Mouse (Mus musculus): Measurements from ENCODE around the gene Rnf182. TPM values are rescaled to one million over a fixed set of nuclear protein-coding genes. Genes with fewer than 3 reads are reported as not detected.

The Rnf182 gene
- polyA plus RNA-seq, 1 experiment: 8.0 TPM

GRCm38 (mm10) chr13:43691755-43692154, 76.2 kb downstream of the Rnf182 start:
- no peak for DNase-seq (ENCODE audit: extremely low spot score in 1 of 2, low spot score in 1 of 2)

- no peak for DNase-seq (ENCODE audit: extremely low spot score in 1 of 2, low spot score in 1 of 2)
These were observed 80.0 kb downstream of the Rnf182 start for GRCm38 (mm10) chr13:43695521-43695920.

- DNase-seq (ENCODE audit: extremely low spot score in 1 of 2, low spot score in 1 of 2): no peak
These were observed 80.5 kb downstream of the Rnf182 start for GRCm38 (mm10) chr13:43696011-43696410.

- peak in 1 of 2 experiments; percentile 27 for DNase-seq (ENCODE audit: extremely low spot score in 1 of 2, low spot score in 1 of 2)
These were observed 83.0 kb downstream of the Rnf182 start for GRCm38 (mm10) chr13:43698506-43698905.

GRCm38 (mm10) chr13:43703471-43703870, 88.0 kb downstream of the Rnf182 start:
- DNase-seq (ENCODE audit: extremely low spot score in 1 of 2, low spot score in 1 of 2): no peak

- DNase-seq (ENCODE audit: extremely low spot score in 1 of 2, low spot score in 1 of 2): no peak
These were observed 89.1 kb downstream of the Rnf182 start for GRCm38 (mm10) chr13:43704533-43705116.

- DNase-seq (ENCODE audit: extremely low spot score in 1 of 2, low spot score in 1 of 2): peak in 1 of 2 experiments; percentile 50
These were observed 90.9 kb downstream of the Rnf182 start for GRCm38 (mm10) chr13:43706387-43706786.

- no peak for DNase-seq (ENCODE audit: extremely low spot score in 1 of 2, low spot score in 1 of 2)
These were observed 94.0 kb downstream of the Rnf182 start for GRCm38 (mm10) chr13:43709529-43709928.

GRCm38 (mm10) chr13:43711708-43712314, 96.3 kb downstream of the Rnf182 start:
- peak; percentile 27 to 57 for DNase-seq (ENCODE audit: extremely low spot score in 1 of 2, low spot score in 1 of 2)

GRCm38 (mm10) chr13:43714741-43715140, 99.2 kb downstream of the Rnf182 start:
- peak; percentile 31 to 77 for DNase-seq (ENCODE audit: extremely low spot score in 1 of 2, low spot score in 1 of 2)

- DNase-seq (ENCODE audit: extremely low spot score in 1 of 2, low spot score in 1 of 2): no peak
These were observed 100.0 kb downstream of the Rnf182 start for GRCm38 (mm10) chr13:43715466-43715865.

- DNase-seq (ENCODE audit: extremely low spot score in 1 of 2, low spot score in 1 of 2): no peak
These were observed 101.1 kb downstream of the Rnf182 start for GRCm38 (mm10) chr13:43716514-43717036.

- DNase-seq (ENCODE audit: extremely low spot score in 1 of 2, low spot score in 1 of 2): no peak
These were observed 102.7 kb downstream of the Rnf182 start for GRCm38 (mm10) chr13:43718173-43718572.

- DNase-seq (ENCODE audit: extremely low spot score in 1 of 2, low spot score in 1 of 2): no peak
These were observed 105.0 kb downstream of the Rnf182 start for GRCm38 (mm10) chr13:43720496-43720895.

Other genes starting within 250 kb of the Rnf182 start
- gene Nol7, start 217.3 kb upstream of the Rnf182 start, polyA plus RNA-seq (2012; rRNA removed): 77.6 and 101 TPM in 2 replicates
- gene Ranbp9, start 134.4 kb upstream of the Rnf182 start, polyA plus RNA-seq (2012; rRNA removed): 62.0 and 63.5 TPM in 2 replicates
- 24.3 and 24.7 TPM in 2 replicates for gene Mcur1, start 55.5 kb upstream of the Rnf182 start, polyA plus RNA-seq (2012; rRNA removed)
- gene Cd83, start 169.1 kb downstream of the Rnf182 start, polyA plus RNA-seq (2012; rRNA removed): 8.4 and 11.4 TPM in 2 replicates